Mouse (Mus musculus) forebrain, postnatal 0 days (tissue): Measurements from ENCODE around the gene Fam189a1. TPM values are rescaled to one million over a fixed set of nuclear protein-coding genes. Genes with fewer than 3 reads are reported as not detected.

ENCODE experiments used
- ATAC-seq: fragments of 200-750 bp; cut with Nextera tagmentation; 2 replicates; pipeline ENCODE4 v1.8.0; 2017; ENCODE audit warnings: mild to moderate bottlenecking, moderate library complexity
- DNase-seq: peaks from one replicate; pipeline ENCODE4 v3.0.0-alpha.2; 2015
- H3K27ac ChIP-seq: fragments of 300-500 bp; sonication (generic); 2 replicates; pipeline ENCODE4 v1.5.1; 2014; ENCODE audit warnings: low read depth, mild to moderate bottlenecking, antibody characterized with exemption, low read length, moderate library complexity, mixed read lengths
- H3K27me3 ChIP-seq: fragments of 300-500 bp; sonication (generic); 2 replicates; pipeline ENCODE4 v1.6.1; 2014; ENCODE audit warnings: mild to moderate bottlenecking, low read length, mixed read lengths; ENCODE audit not compliant: insufficient read depth
- H3K36me3 ChIP-seq: fragments of 300-500 bp; sonication (generic); 2 replicates; pipeline ENCODE4 v1.6.1; 2014; ENCODE audit warnings: mild to moderate bottlenecking, moderate library complexity; ENCODE audit not compliant: insufficient read depth
- H3K4me1 ChIP-seq: fragments of 300-500 bp; sonication (generic); 2 replicates; pipeline ENCODE4 v1.6.1; 2014; ENCODE audit warnings: antibody characterized with exemption; ENCODE audit not compliant: insufficient read depth
- H3K4me2 ChIP-seq: fragments of 300-500 bp; sonication (generic); 2 replicates; pipeline ENCODE4 v1.6.1; 2014; ENCODE audit warnings: low read depth, mild to moderate bottlenecking, moderate library complexity
- H3K4me3 ChIP-seq: fragments of 300-500 bp; sonication (generic); 2 replicates; pipeline ENCODE4 v1.5.1; 2014; ENCODE audit warnings: low read depth, low read length, mixed read lengths
- H3K9ac ChIP-seq: fragments of 300-500 bp; sonication (generic); 2 replicates; pipeline ENCODE4 v1.6.1; 2014; ENCODE audit warnings: mild to moderate bottlenecking
- H3K9me3 ChIP-seq: fragments of 300-500 bp; sonication (generic); 2 replicates; pipeline ENCODE4 v1.6.1; 2016; ENCODE audit warnings: low read length
- CTCF ChIP-seq: sonication (generic); IDR thresholded peaks from 2 replicates; pipeline ENCODE4 v1.5.1; 2016; ENCODE audit warnings: antibody characterized with exemption, control low read depth, low read depth
- WGBS: fragments of 180-500 bp; shearing (Covaris S2); extraction: QIAGEN DNeasy Blood & Tissue Kit; methylation state at CpG from one replicate; pipeline ENCODE4 v1.1.7; 2014; 5-methylcytosine and 5-hydroxymethylcytosine counted together
- polyA plus RNA-seq: library from polyadenylated mRNA; unstranded; fragments of >200 nt; fragmentation: Nextera tagmentation; extraction: Ambion mirVana; gene quantifications from 2 replicates; pipeline ENCODE4 v1.2.1, GENCODE M21; 2015
- total RNA-seq: library from RNA; depleted of rRNA; stranded (reverse); fragments of >200 nt; gene quantifications from 2 replicates; pipeline ENCODE4 v1.2.3, GENCODE M21; 2014

Fam189a1 gene
- total and polyA plus RNA-seq, 2 experiments from 2014 or later, result 15.2 to 20.8 TPM

DNA sequence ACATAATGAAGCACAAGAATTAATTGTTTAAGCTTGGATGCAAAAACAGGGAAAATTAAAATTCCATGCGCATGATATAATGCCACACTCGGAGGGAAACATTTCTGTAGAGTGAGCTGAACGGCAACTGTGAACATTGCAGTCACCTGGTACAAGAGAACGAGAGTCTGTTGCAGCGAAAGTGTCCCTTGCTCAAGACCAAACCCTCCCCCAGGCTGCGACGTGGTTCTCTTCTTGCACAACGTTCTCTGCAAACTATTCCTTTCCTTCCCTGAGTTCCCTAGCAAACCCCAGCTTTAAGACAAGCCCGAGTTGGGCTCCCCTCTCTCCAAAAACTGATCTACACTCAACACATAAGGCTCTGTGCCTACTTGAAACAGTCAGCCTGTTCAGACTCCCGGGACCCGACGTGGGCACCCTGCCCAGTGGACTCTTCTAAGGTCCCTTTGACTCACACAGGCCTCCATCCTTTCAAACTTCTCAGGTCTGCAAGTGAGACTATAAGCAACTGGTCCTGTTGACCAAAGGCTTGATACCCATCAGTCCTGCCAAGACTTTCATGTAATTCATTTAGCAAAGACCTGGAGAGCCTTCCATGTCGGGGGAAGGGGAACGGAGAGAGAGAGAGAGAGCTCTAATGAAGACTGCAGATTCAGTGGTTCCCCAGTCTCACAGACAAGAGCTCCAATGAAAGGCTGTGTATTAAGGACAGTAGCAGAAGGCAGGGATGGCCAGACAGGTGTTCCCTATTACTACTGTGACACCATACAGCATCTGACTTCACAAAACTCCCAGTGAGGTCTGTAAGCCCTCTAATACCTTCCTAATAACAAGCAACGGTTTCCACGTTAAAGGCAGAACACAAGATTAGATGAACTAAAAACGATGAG lies 51.9 kb downstream of the Fam189a1 start:
- TF ChIP-seq CTCF, result no peak
- Histone ChIP-seq H3K4me2 (no peak overlapping the region), H3K27me3 (no peaks in the 10 kb centered on the region), H3K36me3 (no peaks in the 10 kb centered on the region), H3K9me3 (no peaks in the 10 kb centered on the region), H3K9ac (no peak overlapping the region), H3K4me3 (no peak overlapping the region), H3K27ac (no peak overlapping the region), H3K4me1 (no peaks in the 10 kb centered on the region)
- peak; percentile 32 for DNase-seq
- 67% methylated on average over 17 of the region's 17 CpGs for WGBS
- ATAC-seq, result peak; percentile 42

DNA sequence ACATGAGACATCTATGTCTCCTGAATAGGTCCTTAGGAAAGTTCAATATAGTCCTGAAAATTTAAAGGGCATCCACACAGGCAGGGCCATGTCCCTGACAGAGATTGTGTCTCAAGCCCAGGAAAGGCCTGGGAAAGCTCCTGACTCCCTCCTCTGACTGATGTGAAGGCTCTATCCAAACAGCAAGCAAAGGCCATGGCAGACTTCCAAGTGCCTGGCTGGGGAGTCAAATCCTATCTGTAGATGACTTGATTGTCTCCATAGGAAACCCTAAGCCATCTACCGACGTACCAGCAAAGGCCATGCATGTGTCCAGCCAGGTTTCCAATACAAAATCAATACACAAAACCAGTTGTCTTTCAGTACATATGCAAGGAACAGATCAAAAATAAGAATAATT lies 54.7 kb downstream of the Fam189a1 start:
- ATAC-seq (no peak), DNase-seq (no peak)
- no peak overlapping the region for H3K4me2 ChIP-seq
- 90% methylated on average over 2 of the region's 2 CpGs for WGBS
- H3K4me1 ChIP-seq, result no peaks in the 10 kb centered on the region
- no peak overlapping the region for H3K4me3 ChIP-seq
- no peak overlapping the region for H3K9ac ChIP-seq
- no peak overlapping the region for H3K27ac ChIP-seq
- no peaks in the 10 kb centered on the region for H3K36me3 ChIP-seq
- no peaks in the 10 kb centered on the region for H3K27me3 ChIP-seq
- no peaks in the 10 kb centered on the region for H3K9me3 ChIP-seq
- no peak for TF ChIP-seq CTCF

DNA sequence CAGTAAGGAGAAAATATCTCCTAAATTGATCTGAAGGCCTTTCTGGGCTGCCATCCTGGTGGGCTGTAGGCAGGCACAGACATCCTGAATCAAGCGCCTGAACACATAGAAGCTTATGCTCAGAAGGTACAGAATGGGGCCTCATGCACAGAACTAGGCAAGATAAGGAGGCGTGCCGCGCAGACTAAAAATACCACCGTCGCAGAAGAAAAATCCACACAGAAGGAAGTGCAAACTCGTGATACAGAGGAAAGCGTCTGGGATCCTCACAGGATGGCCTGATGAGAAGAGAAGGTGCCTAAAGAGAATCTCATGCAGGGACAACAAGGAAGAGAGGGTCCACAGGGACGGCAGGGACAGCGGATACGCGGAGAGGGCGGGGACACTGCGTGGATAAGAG lies 58.7 kb downstream of the Fam189a1 start:
- TF ChIP-seq CTCF, result no peak
- ATAC-seq (no peak), DNase-seq (no peak)
- Histone ChIP-seq H3K4me3 (no peak overlapping the region), H3K27ac (no peak overlapping the region), H3K9me3 (no peaks in the 10 kb centered on the region), H3K27me3 (no peaks in the 10 kb centered on the region), H3K36me3 (no peaks in the 10 kb centered on the region), H3K4me2 (no peak overlapping the region), H3K9ac (no peak overlapping the region), H3K4me1 (no peaks in the 10 kb centered on the region)
- WGBS, result 89% methylated on average over 14 of the region's 14 CpGs

DNA sequence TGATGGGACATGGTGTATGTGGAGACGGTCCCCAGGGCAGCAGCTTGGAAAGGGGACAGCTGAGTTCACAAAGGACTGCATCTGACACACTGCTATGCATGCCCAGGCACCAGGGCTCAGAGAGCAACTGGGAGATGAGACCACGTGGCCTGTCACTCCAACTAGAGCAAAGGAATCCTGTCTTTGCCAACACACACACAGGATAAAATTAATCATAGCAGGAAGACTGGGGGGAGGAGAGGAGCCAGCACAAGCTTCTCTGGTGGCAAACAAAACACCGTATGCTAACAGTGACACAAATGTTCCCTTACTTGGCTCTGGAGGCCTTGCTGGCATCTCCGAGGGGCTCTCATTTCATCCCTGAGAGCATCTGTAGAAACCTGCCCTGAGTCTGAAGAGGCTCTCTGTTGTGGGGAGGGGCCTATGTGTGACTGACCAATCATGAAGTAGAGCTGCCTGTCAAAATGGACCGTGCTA lies 60.7 kb downstream of the Fam189a1 start:
- no peaks in the 10 kb centered on the region for H3K4me1 ChIP-seq
- no peak overlapping the region for H3K4me2 ChIP-seq
- H3K36me3 ChIP-seq, result no peaks in the 10 kb centered on the region
- H3K27ac ChIP-seq, result no peak overlapping the region
- ATAC-seq (peak; percentile 86), DNase-seq (no peak)
- no peak overlapping the region for H3K9ac ChIP-seq
- H3K9me3 ChIP-seq, result no peaks in the 10 kb centered on the region
- no peak for TF ChIP-seq CTCF
- no peaks in the 10 kb centered on the region for H3K27me3 ChIP-seq
- no peak overlapping the region for H3K4me3 ChIP-seq
- WGBS, result 35% methylated on average over 5 of the region's 5 CpGs

DNA sequence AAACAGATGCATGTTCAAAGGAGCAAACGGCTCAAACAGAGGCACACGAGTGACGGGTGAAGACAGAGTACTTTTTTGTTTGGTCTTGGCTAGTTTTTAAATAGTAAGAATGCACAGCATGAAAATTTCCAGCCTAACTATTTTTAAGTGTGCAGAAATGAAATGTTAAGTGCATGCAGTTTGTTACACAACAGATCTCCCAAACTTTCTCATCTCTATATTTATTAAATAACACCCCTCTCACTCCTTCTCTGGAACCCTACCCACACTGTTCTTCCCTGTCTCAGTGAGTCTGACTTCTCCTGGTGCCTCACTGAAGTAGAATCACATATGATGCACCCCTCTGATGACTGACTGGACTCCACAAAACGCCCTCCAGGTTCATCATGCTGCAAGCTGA lies 63.1 kb downstream of the Fam189a1 start:
- Histone ChIP-seq H3K4me1 (no peaks in the 10 kb centered on the region), H3K4me2 (no peak overlapping the region), H3K27ac (no peak overlapping the region), H3K36me3 (no peaks in the 10 kb centered on the region), H3K9ac (no peak overlapping the region), H3K27me3 (no peaks in the 10 kb centered on the region), H3K9me3 (no peaks in the 10 kb centered on the region), H3K4me3 (no peak overlapping the region)
- DNase-seq, result no peak
- 72% methylated on average over 4 of the region's 4 CpGs for WGBS
- no peak for TF ChIP-seq CTCF
- no peak for ATAC-seq

DNA sequence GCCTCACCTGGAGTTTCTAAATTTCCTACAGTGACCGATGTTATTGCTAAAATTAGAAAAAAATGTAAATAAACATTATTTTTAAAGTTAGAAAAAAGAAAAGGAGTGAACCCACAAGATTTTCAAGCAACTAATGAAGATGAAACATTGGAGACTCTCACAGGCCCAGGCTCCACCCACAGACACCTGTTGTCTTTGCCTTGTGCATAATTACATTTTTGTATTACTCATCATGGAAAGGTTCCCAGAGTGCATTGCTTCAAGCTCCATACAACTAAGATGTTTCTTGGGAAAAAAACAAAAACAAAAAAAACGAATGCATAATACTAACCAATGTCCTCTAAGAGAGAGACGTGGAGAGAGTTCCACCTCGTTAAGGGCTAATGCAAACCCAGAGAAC lies 64.9 kb downstream of the Fam189a1 start:
- no peak for TF ChIP-seq CTCF
- H3K4me1 ChIP-seq, result no peaks in the 10 kb centered on the region
- H3K27me3 ChIP-seq, result no peaks in the 10 kb centered on the region
- H3K4me2 ChIP-seq, result no peak overlapping the region
- no peak overlapping the region for H3K27ac ChIP-seq
- DNase-seq, result no peak
- H3K4me3 ChIP-seq, result no peak overlapping the region
- 72% methylated on average over 4 of the region's 4 CpGs for WGBS
- no peaks in the 10 kb centered on the region for H3K9me3 ChIP-seq
- no peak overlapping the region for H3K9ac ChIP-seq
- no peak for ATAC-seq
- no peaks in the 10 kb centered on the region for H3K36me3 ChIP-seq

DNA sequence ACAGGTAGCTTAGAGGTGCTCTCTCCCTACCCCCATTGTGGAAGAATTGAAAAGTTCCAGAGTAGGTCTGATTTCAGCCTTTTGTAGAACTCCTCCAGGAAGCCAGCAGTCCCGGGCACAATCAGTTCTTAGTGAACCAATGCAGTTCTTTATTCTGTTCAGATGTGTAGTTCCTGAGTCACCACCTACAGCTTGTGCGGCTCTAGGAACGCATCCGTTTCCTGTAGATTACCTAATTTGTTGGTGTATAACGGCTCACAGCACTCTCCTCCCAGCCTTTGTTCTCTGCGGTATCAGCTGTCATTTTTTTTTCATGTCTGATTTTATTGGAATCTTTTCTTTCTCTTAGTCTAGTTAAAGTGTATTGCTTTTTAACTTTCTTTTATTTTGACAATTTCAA lies 70.4 kb downstream of the Fam189a1 start:
- no peaks in the 10 kb centered on the region for H3K27me3 ChIP-seq
- no peak for ATAC-seq
- TF ChIP-seq CTCF, result no peak
- no peak for DNase-seq
- no peak overlapping the region for H3K4me3 ChIP-seq
- WGBS, result 58% methylated on average over 6 of the region's 6 CpGs
- H3K4me1 ChIP-seq, result no peaks in the 10 kb centered on the region
- H3K9me3 ChIP-seq, result no peaks in the 10 kb centered on the region
- H3K9ac ChIP-seq, result no peak overlapping the region
- H3K27ac ChIP-seq, result no peak overlapping the region
- H3K4me2 ChIP-seq, result no peak overlapping the region
- H3K36me3 ChIP-seq, result no peaks in the 10 kb centered on the region
